Mouse (Mus musculus): ENCODE results near the gene Il13ra2.
"Not testable (repeated sequence)": the region's sequence is repeated elsewhere in the genome, so short reads cannot be mapped to it uniquely, and the experiment has no call there.

Il13ra2 gene

DNA sequence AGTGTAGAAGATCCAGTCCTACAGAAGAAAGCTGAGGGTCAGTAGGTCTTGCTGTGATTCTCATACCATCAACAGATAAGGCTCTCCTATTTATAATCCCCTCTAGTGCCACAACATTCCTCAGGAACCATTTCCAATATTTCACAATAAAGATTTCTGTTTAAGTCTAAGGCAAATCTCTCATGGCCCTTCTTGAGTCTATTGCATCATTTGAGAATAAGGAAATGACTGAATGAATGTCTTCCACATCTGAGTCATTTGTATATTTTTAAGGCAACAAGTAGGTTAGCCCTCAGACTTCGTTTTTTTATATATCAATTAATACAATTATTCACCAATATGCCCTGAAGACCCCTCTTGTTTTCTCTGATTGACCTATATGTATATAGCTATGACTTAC, at the start of gene Il13ra2:
Gene Il13ra2, minus strand, starts transcription at position 64 of the 400 bp plus-strand sequence.
- no peak for DNase-seq (ENCODE audit: low read depth, low spot score)

DNA sequence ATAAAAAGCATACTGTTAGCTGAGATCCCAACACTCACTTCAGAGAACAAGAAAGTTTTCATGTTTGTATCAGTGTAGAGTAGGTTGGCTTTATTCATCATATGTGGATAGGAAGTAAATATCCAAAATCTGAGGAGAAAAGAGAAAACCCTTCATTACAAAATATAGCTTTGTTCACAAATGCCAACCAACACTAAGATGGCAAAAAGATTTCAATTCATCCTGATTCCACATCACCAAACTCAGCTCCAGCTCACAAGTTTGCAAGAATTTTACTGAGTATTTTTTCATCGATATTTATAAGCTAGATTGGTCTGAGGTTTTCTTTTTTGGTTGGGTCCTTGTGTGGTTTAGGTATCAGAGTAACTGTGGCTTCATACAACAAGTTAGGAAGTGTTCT, 24.6 kb upstream of the Il13ra2 start, which contains the start of gene Vmn1r239-ps:
Gene Vmn1r239-ps, minus strand, starts transcription at position 101 of the 400 bp plus-strand sequence.
- DNase-seq (ENCODE audit: low read depth, low spot score): not testable (repeated sequence)

- DNase-seq (ENCODE audit: low read depth, low spot score): no peak
Observed at GRCm38 (mm10) chrX:147443386-147443785, 14.4 kb upstream of the Il13ra2 start.

DNA sequence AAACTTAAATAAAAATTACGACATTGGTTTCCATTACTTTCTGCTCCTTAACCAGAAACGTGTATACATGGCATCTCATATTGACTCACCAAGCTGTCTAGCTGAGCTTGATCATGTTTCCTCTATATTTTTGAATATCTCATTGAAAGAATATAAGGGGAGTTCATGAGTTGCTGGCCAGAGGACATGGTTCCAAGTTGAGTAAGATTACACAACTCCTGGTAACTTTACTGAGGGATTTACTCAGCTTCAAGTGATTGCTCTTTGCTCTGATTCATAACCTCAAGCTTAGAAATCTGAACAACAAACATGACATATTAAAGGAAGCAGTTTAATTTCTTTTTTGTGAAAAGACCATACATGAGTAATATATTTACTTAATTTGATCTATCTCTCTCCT, 6.4 kb upstream of the Il13ra2 start:
- no peak for DNase-seq (ENCODE audit: low read depth, low spot score)

DNA sequence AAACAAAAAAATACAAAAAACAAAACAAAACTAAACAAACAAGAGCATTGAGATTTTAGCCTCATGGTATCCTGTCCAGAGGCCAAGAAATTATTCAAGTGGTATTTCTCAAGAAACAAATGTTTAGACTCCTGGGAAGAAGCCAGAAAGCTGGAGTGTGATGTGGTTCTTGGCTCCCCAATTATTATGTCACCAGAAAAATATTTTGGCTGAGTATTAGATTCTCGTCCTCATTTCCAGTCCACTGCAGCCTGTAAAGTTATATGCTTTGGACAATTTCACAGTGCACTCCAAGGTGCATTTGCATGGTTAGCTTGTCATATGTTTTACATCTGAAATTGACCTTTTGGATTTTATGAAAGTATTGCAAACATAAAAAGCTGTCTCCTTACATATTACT, 761 bp upstream of the Il13ra2 start:
- DNase-seq (ENCODE audit: low read depth, low spot score): no peak

- no peak for DNase-seq (ENCODE audit: low read depth, low spot score)
Observed at GRCm38 (mm10) chrX:147393446-147393845, 35.5 kb downstream of the Il13ra2 start.

GRCm38 (mm10) chrX:147349167-147349566, 79.8 kb downstream of the Il13ra2 start:
- DNase-seq (ENCODE audit: low read depth, low spot score): no peak

All from CD4-positive, CD25-positive, alpha-beta regulatory T cell, adult 2 months (primary cell).